Mouse (Mus musculus) layer of hippocampus, postnatal 14 days (tissue): ENCODE measurements around the gene Eif4e2. TPM values are rescaled to one million over a fixed set of nuclear protein-coding genes. Genes with fewer than 3 reads are reported as not detected.

ENCODE experiments used
- DNase-seq, 2 experiments: peaks; one replicate each; pipeline ENCODE4 v3.0.0; 2021 to 2022; ENCODE audit warnings: low spot score in 2 of 2, mixed read lengths in 1 of 2
- long read RNA-seq, 2 experiments: library from polyadenylated mRNA; stranded (forward); transcript quantifications; one replicate each; pipeline ENCODE4 v2.0.0; 2021
- total RNA-seq, 2 experiments: library from RNA; stranded (reverse); gene quantifications; 2 replicates each; pipeline ENCODE4 v1.2.3; 2021

Gene Eif4e2
- 10 to 100 TPM; 73.0 to 81.0 TPM for total RNA-seq
- long read RNA-seq, experiment 1, transcript Eif4e2-202 (7 exons, 3,394 nt), result major isoform, 13 of 61 reads
- long read RNA-seq, experiment 1, transcript Eif4e2-206 (7 exons, 1,807 nt), result minor isoform, 5 of 61 reads
- long read RNA-seq, experiment 1, transcript Eif4e2-204 (7 exons, 1,119 nt), result minor isoform, 10 of 61 reads
- long read RNA-seq, experiment 1, partial matches to known transcripts, result 4 of 61 reads
- long read RNA-seq, experiment 1, other reads (novel, unspliced or antisense), result 25 of 61 reads
- long read RNA-seq, experiment 2, transcript Eif4e2-203 (6 exons, 1,569 nt), result minor isoform, 6 of 95 reads
- long read RNA-seq, experiment 2, transcript Eif4e2-204 (7 exons, 1,119 nt), result major isoform, 27 of 95 reads
- long read RNA-seq, experiment 2, transcript Eif4e2-202 (7 exons, 3,394 nt), result minor isoform, 14 of 95 reads
- long read RNA-seq, experiment 2, partial matches to known transcripts, result 7 of 95 reads
- long read RNA-seq, experiment 2, other reads (novel, unspliced or antisense), result 33 of 95 reads

GRCm38 (mm10) chr1:87213735-87214704, at the start of gene Eif4e2:
TSS of gene Eif4e2 (plus strand) at chr1:87213914.
- peak; percentile 90 to 95 for DNase-seq

GRCm38 (mm10) chr1:87164164-87164795, 49.4 kb upstream of the Eif4e2 start:
- DNase-seq, result no peak

- no peak for DNase-seq
These were observed 48.9 kb upstream of the Eif4e2 start for GRCm38 (mm10) chr1:87164796-87165184.

- DNase-seq, result no peak
These were observed 43.3 kb upstream of the Eif4e2 start for GRCm38 (mm10) chr1:87170458-87170857.

GRCm38 (mm10) chr1:87171312-87171711, 42.4 kb upstream of the Eif4e2 start:
- DNase-seq, result no peak

GRCm38 (mm10) chr1:87172316-87172715, 41.4 kb upstream of the Eif4e2 start:
- DNase-seq, result no peak

- peak; percentile 60 to 68 for DNase-seq
These were observed 39.4 kb upstream of the Eif4e2 start for GRCm38 (mm10) chr1:87174006-87174955.

- DNase-seq, result peak; percentile 70 to 72
These were observed 37.8 kb upstream of the Eif4e2 start for GRCm38 (mm10) chr1:87175852-87176292.

- no peak for DNase-seq
These were observed 32.8 kb upstream of the Eif4e2 start for GRCm38 (mm10) chr1:87180896-87181295.

GRCm38 (mm10) chr1:87183013-87183412, 30.7 kb upstream of the Eif4e2 start, which contains the start of gene Prss56:
TSS of gene Prss56 (plus strand) at chr1:87183313.
- DNase-seq, result no peak

GRCm38 (mm10) chr1:87183998-87184750, 29.5 kb upstream of the Eif4e2 start:
- no peak for DNase-seq

GRCm38 (mm10) chr1:87184751-87185139, 29.0 kb upstream of the Eif4e2 start:
- DNase-seq, result peak; percentile 73 to 76

- no peak for DNase-seq
These were observed 28.2 kb upstream of the Eif4e2 start for GRCm38 (mm10) chr1:87185526-87185925.

- DNase-seq, result no peak
These were observed 27.3 kb upstream of the Eif4e2 start for GRCm38 (mm10) chr1:87186261-87187036.

- DNase-seq, result peak; percentile 71 to 74
These were observed 26.7 kb upstream of the Eif4e2 start for GRCm38 (mm10) chr1:87187037-87187355.

- no peak for DNase-seq
These were observed 23.3 kb upstream of the Eif4e2 start, which contains the start of gene Chrnd for GRCm38 (mm10) chr1:87190429-87190828. TSS of gene Chrnd (plus strand) at chr1:87190607.

GRCm38 (mm10) chr1:87197296-87197695, 16.4 kb upstream of the Eif4e2 start:
- no peak for DNase-seq
